Mouse (Mus musculus) heart, postnatal 4 days (tissue): ENCODE data around the gene Tas2r140. TPM values are rescaled to one million over a fixed set of nuclear protein-coding genes. Genes with fewer than 3 reads are reported as not detected.

Experiments
- DNase-seq: peaks from one replicate; pipeline ENCODE4 v3.0.0; 2021
- total RNA-seq, 2 experiments: library from RNA; stranded (reverse); gene quantifications; 2 replicates each; pipeline ENCODE4 v1.2.3; 2021

Tas2r140 gene
- total RNA-seq, result not detected

GRCm38 (mm10) chr6:133055716-133056115 is at the start of gene Tas2r140:
Gene Tas2r140, minus strand, starts transcription at chr6:133055816.
- DNase-seq, result no peak

GRCm38 (mm10) chr6:133104609-133104921 is 48.9 kb upstream of the Tas2r140 start, which contains the start of gene Smim10l1:
Gene Smim10l1, plus strand, starts transcription at chr6:133104909.
- DNase-seq, result no peak

- no peak for DNase-seq
Observed at GRCm38 (mm10) chr6:133102430-133102829, 46.8 kb upstream of the Tas2r140 start.

GRCm38 (mm10) chr6:133092226-133092625 is 36.6 kb upstream of the Tas2r140 start:
- no peak for DNase-seq

DNA sequence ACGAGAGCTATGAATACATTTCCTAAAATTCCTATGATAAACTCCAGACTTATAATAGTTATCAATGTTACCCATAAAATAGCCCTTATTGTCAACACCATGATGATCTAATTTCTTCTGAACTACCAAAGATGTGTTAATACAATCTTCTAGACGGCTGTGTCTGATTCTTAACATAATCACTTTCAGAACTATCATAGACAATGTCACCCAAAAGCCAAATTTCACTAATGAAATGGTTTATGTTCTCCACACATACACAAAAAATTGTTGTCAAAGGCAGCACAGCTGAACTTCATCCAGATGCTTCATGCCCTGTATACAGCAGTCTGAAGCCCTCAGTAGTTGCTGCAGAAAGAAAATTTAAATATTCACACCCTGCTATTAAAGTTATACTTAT is 18.6 kb downstream of the Tas2r140 start, which contains the start of gene Tas2r103:
Tas2r103 (minus strand) TSS at position 101 of the 400 bp plus-strand sequence.
- no peak for DNase-seq

Other genes starting within 250 kb of the Tas2r140 start
- not detected for gene Tas2r123, start 208.7 kb downstream of the Tas2r140 start, total RNA-seq
- gene Tas2r116, start 200.4 kb downstream of the Tas2r140 start, total RNA-seq, result not detected
- not detected for gene Tas2r110, start 187.8 kb downstream of the Tas2r140 start, total RNA-seq
- gene Tas2r113, start 162.8 kb downstream of the Tas2r140 start, total RNA-seq, result not detected
- not detected for gene Tas2r125, start 146.2 kb downstream of the Tas2r140 start, total RNA-seq
- not detected for gene Tas2r129, start 104.7 kb downstream of the Tas2r140 start, total RNA-seq
- gene Tas2r131, start 97.9 kb downstream of the Tas2r140 start, total RNA-seq, result not detected
- not detected for gene Tas2r109, start 74.9 kb downstream of the Tas2r140 start, total RNA-seq
- not detected for gene Tas2r103, start 18.7 kb downstream of the Tas2r140 start, total RNA-seq
- gene Smim10l1, start 49.1 kb upstream of the Tas2r140 start, total RNA-seq, result 10 to 100 TPM; 59.0 to 61.6 TPM
- gene 5530400C23Rik, start 236.4 kb upstream of the Tas2r140 start, total RNA-seq, result not detected